Mouse (Mus musculus) erythroblast, adult 5-6 weeks (primary cell): ENCODE data around the gene Gm15737. TPM values are rescaled to one million over a fixed set of nuclear protein-coding genes. Genes with fewer than 3 reads are reported as not detected.

Source experiments
- total RNA-seq, 2 experiments: library from RNA; stranded (forward) in 1 of 2; stranded (reverse) in 1 of 2; fragments of 150-400 nt in 1 of 2; fragments of 200-764, 138-1000 nt in 1 of 2; gene quantifications; 2 replicates each; pipeline versions ENCODE4 v1.2.3 to v1.2.4; 2015 to 2017; ENCODE audit warnings: low replicate concordance in 2 of 2

Gene Gm15737
- total RNA-seq, 2 experiments from 2014 or later, result not detected

Other genes with a start within 250 kb of the Gm15737 start
- not detected in 2 replicates for gene Prickle2, start 163.2 kb upstream of the Gm15737 start, total RNA-seq (2015; ENCODE audit: low replicate concordance)
- gene Prickle2, start 163.2 kb upstream of the Gm15737 start, total RNA-seq (2017; ENCODE audit: low replicate concordance), result under 0.01 TPM in 1 of 2 replicates, not detected in the other
- not detected in 2 replicates for gene A730049H05Rik, start 52.9 kb upstream of the Gm15737 start, total RNA-seq (2015; ENCODE audit: low replicate concordance)
- not detected in 2 replicates for gene A730049H05Rik, start 52.9 kb upstream of the Gm15737 start, total RNA-seq (2017; ENCODE audit: low replicate concordance)
- not detected in 2 replicates for gene Adamts9, start 74.1 kb downstream of the Gm15737 start, total RNA-seq (2015; ENCODE audit: low replicate concordance)
- not detected in 2 replicates for gene Adamts9, start 74.1 kb downstream of the Gm15737 start, total RNA-seq (2017; ENCODE audit: low replicate concordance)